Mouse (Mus musculus) layer of hippocampus, adult 2 months (tissue): ENCODE data around the gene Zfp326. TPM values are rescaled to one million over a fixed set of nuclear protein-coding genes. Genes with fewer than 3 reads are reported as not detected.

ENCODE experiments used
- DNase-seq, 2 experiments: peaks; one replicate each; pipeline ENCODE4 v3.0.0; 2022; ENCODE audit warnings: low spot score in 2 of 2
- H3K27ac ChIP-seq: fragments of 200-600 bp; 2 replicates; pipeline ENCODE4 v1.8.1; 2022
- H3K4me3 ChIP-seq: fragments of 200-600 bp; 2 replicates; pipeline ENCODE4 v1.8.1; 2022; ENCODE audit warnings: mild to moderate bottlenecking
- CTCF ChIP-seq: fragments of 200-600 bp; conservative IDR thresholded peaks from 2 replicates; pipeline ENCODE4 v1.8.1; 2022; ENCODE audit warnings: antibody characterized with exemption, mild to moderate bottlenecking, moderate library complexity
- long read RNA-seq, 2 experiments: library from polyadenylated mRNA; stranded (forward); transcript quantifications; one replicate each; pipeline ENCODE4 v2.0.0; 2021; ENCODE audit warnings: borderline mapping rate in 2 of 2
- total RNA-seq, 2 experiments: library from RNA; stranded (reverse); gene quantifications; 2 replicates each; pipeline ENCODE4 v1.2.3; 2021

Zfp326 gene
- total RNA-seq, result 10 to 100 TPM; 37.7 to 37.9 TPM
- long read RNA-seq, experiment 1, partial matches to known transcripts, result 1 of 4 reads
- long read RNA-seq, experiment 1, other reads (novel, unspliced or antisense), result 3 of 4 reads
- long read RNA-seq, experiment 2, partial matches to known transcripts, result 2 of 3 reads
- long read RNA-seq, experiment 2, other reads (novel, unspliced or antisense), result 1 of 3 reads

GRCm38 (mm10) chr5:105876068-105876924, at the start of gene Zfp326:
Zfp326 (plus strand) TSS chr5:105876565.
- no peak for TF ChIP-seq CTCF
- Histone ChIP-seq H3K27ac (peak within 1 kb of the TSS; percentile 92), H3K4me3 (peak within 1 kb of the TSS; percentile 88)
- DNase-seq, result peak; percentile 81 to 88

GRCm38 (mm10) chr5:105826916-105827510, 49.4 kb upstream of the Zfp326 start:
- no peak for TF ChIP-seq CTCF
- Histone ChIP-seq H3K4me3 (no peak overlapping the region), H3K27ac (no peak overlapping the region)
- DNase-seq, result no peak

- DNase-seq, result no peak
- H3K4me3 ChIP-seq, result no peak overlapping the region
- TF ChIP-seq CTCF, result no peak
- no peak overlapping the region for H3K27ac ChIP-seq
Measured at GRCm38 (mm10) chr5:105828050-105828449, 48.3 kb upstream of the Zfp326 start.

GRCm38 (mm10) chr5:105829008-105829586, 47.3 kb upstream of the Zfp326 start:
- H3K27ac ChIP-seq, result no peak overlapping the region
- no peak for TF ChIP-seq CTCF
- H3K4me3 ChIP-seq, result no peak overlapping the region
- DNase-seq, result no peak

GRCm38 (mm10) chr5:105832140-105832539, 44.2 kb upstream of the Zfp326 start:
- TF ChIP-seq CTCF, result peak; percentile 49
- no peak overlapping the region for H3K4me3 ChIP-seq
- DNase-seq, result no peak
- no peak overlapping the region for H3K27ac ChIP-seq

DNA sequence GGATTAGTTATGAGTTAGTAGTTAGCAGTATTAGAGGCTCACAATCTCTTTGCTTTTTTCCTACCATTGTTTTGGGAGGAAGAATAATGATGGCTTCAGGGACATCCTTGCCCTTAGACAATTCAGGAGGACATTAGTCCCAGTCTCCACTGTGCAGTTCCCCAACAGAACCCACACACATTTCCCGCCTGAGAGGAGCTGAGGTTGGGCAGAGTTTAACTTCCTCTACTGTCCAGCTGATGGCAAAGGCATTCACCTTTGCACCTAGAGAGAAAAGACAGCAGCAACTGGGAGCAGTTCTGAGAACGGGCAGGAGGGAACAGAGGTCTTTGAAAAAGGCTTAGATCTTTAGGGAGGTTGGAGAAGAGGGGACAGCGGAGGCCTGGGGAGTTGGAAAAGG, 42.4 kb upstream of the Zfp326 start:
- no peak for TF ChIP-seq CTCF
- no peak overlapping the region for H3K27ac ChIP-seq
- no peak for DNase-seq
- H3K4me3 ChIP-seq, result no peak overlapping the region

DNA sequence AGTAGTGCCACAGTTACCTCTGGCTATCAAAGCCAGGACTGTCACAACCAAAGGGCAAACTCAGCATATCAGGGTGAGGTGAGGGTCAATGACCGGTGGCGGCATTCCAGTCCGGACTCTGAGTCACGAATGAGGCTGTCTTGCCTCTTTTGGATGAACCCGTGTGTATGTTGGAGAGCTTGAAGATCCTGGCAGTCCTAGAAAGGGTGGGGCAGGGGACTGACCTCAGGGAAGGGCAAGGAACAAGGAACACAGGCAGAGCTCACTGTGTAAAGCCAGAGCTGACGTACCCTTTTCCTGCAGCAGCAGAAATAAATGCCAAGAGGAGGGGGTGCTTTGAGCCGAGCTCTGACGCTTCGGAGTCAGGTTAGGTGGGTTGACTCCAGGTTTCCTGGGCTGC, 40.4 kb upstream of the Zfp326 start:
- no peak overlapping the region for H3K27ac ChIP-seq
- no peak overlapping the region for H3K4me3 ChIP-seq
- TF ChIP-seq CTCF, result no peak
- DNase-seq, result no peak

- no peak for TF ChIP-seq CTCF
- H3K4me3 ChIP-seq, result no peak overlapping the region
- no peak overlapping the region for H3K27ac ChIP-seq
- no peak for DNase-seq
Measured at GRCm38 (mm10) chr5:105839740-105840310, 36.5 kb upstream of the Zfp326 start.

DNA sequence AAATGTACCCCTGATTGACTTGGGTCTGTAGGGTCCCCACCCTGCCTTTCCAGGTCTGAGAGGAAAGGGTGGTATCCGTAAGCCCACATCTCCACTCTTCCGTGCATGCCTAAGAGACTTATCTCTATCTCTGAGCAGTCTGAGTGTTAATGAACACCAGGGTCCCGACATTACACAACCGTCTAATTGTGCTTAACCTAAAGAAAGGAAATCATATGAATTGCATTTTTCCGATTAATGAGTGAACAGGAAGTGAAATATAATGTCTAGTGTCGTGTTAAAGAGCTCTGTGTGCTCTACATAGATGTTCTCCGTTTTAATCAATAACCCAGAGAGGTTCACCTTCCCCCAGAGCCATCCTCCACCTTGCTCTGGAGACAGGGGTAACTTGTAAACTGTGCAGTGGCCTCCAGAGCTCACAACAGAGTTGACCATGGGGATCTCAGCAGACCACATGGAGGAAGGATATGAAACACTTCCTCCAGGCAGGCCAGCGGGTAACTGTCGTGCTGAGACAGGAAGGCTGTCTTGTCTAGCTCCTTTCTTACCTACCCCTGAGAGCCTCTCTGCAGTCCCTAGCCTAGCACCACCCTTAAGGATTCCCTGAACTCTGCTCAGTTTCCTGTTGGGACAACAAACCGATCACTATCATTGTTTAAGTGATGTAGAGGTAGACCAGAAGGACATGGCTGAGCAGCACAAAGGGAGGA, 32.2 kb upstream of the Zfp326 start:
- no peak for DNase-seq
- Histone ChIP-seq H3K27ac (no peak overlapping the region), H3K4me3 (no peak overlapping the region)
- no peak for TF ChIP-seq CTCF

DNA sequence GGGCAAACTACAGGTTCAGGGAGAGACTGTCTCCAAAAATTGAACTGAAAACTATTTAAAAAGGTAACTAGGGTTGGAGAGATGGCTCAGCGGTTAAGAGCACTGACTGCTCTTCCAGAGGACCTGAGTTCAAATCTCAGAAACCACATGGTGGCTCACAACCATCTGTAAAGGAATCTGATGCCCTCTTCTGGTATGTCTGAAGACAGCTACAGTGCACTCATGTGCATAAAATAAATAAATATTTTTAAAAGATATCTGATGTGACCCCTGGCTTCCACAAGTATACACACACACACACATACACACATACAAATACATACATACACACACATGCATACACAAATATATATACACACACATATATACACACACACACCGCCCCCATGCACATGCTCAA, 31.3 kb upstream of the Zfp326 start:
- Histone ChIP-seq H3K4me3 (no peak overlapping the region), H3K27ac (no peak overlapping the region)
- no peak for DNase-seq
- peak; percentile 61 for TF ChIP-seq CTCF

DNA sequence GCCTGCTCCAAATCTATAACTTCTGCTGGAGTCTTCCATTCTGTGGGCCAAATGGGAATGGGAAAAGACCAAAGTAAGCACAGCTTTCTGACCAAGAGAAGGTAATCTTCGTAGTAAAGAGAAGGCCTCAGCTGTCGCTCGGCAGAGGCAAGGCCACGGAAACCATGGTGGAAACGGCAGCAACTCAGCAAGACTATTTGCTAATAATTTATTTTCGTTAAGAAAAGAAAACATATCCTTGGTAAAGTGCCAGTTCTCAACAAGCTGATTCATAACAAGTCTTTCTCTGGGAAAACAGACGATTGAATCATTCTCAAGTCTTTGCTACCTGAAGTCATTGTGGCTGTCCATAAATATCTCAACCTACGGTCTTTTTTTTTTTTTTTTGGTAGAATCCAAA, 28.6 kb upstream of the Zfp326 start:
- DNase-seq, result no peak
- no peak overlapping the region for H3K27ac ChIP-seq
- no peak for TF ChIP-seq CTCF
- no peak overlapping the region for H3K4me3 ChIP-seq

- no peak for TF ChIP-seq CTCF
- no peak overlapping the region for H3K27ac ChIP-seq
- no peak for DNase-seq
- no peak overlapping the region for H3K4me3 ChIP-seq
Measured at GRCm38 (mm10) chr5:105849222-105849621, 27.1 kb upstream of the Zfp326 start.
